Mouse (Mus musculus): ENCODE data around the gene Syn3.

Syn3 gene

DNA sequence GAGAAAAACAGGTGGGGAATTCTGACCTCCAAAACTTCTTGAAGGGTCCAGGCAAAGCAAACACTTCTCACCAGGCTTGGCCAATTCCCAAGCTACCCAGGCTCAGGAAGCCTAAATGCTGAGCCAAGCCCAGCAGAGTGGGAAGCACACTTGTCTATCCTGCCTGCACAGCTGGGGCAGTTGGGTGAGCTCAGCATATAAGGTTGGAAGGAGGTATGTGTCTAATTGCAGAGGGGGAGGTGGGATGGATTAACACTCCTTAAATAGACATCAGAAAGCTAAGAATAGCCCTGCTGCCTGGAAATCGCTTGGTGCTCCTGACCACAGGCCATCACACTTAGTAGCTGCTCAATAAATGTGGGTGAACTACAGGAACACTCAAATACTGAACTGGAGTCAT, 185.2 kb downstream of the Syn3 start:
- no peak for DNase-seq (ENCODE audit: low spot score in 2 of 2)

GRCm38 (mm10) chr10:86312976-86313375, 185.7 kb downstream of the Syn3 start:
- no peak for DNase-seq (ENCODE audit: low spot score in 2 of 2)

DNA sequence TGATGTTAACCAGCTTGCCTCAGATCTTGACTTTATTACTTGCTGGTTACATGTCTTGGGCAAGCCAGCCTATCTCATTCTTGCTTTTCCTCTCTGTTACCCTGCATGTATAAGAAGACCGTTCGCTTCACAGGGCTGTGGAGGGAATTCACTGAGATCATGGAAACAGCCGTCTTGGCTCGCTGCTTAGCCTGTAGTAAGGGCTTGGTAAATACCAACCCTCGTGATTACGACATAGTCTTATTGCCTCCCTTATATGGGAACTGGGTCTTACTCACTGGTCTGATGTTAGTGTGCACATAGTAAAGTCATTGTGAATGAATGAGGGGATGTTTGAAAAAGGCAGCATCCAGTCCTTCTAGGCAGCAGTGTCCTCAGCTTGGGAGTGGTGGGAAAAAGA, 188.2 kb downstream of the Syn3 start:
- DNase-seq (ENCODE audit: low spot score in 2 of 2): no peak

- DNase-seq (ENCODE audit: low spot score in 2 of 2): no peak
Observed at GRCm38 (mm10) chr10:86307235-86307634, 191.5 kb downstream of the Syn3 start.

DNA sequence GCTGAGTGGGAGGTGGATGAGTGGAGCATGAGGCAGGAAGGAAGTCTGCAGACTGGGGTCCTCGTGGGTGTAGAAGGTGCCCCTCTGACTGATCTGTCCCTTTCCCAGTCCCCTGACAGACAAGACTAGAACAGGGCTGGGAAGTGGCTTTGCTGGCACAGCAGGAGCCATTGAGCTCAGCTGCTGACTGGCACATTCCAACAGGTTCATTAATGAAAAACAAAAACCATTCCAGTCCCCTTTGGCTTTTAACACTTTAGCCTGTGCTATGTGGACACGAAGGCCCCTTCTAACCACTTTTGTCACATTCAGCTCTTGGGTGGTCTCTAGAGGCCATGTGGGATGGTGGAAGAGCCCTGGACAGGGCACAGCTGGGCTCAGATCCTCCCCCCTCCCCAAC, 194.1 kb downstream of the Syn3 start:
- DNase-seq (ENCODE audit: low spot score in 2 of 2): no peak

GRCm38 (mm10) chr10:86303495-86303876, 195.2 kb downstream of the Syn3 start:
- DNase-seq (ENCODE audit: low spot score in 2 of 2): no peak

DNA sequence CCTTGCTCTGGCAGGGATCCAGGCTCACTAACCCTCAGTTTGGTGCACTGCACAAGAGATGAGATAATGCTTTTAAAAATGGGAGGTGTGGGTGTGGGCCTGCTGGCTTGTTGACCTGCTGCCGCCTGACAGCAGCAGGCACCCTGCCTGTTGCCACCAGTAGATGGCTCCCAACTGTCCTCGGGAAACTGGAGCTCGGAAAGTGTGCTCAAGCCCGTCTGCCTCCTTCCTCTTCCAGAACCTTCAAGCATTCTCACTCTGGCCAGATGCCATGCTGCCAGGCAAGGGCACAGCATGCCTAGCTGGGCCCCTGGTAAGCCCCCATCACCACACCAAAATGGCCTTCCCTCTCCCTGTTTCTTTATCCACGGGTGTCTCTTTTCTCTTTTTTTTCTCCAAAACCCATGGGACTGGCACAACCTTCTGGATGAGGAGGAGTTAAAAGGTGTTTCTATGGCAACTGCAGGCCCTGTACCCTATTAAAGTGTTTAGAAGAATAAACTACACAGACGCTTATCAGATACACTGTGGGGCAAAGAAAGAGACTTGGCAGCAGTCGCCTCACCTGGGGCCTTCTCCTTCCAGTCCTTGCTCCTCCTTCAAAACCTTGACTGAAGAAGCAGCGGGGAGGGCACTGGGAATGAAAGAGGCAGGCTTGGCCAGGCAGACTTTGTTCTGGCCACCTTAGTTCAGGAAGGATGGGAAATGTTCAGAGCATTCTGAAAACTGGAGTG, 195.8 kb downstream of the Syn3 start:
- DNase-seq (ENCODE audit: low spot score in 2 of 2): peak; percentile 35 to 63

DNA sequence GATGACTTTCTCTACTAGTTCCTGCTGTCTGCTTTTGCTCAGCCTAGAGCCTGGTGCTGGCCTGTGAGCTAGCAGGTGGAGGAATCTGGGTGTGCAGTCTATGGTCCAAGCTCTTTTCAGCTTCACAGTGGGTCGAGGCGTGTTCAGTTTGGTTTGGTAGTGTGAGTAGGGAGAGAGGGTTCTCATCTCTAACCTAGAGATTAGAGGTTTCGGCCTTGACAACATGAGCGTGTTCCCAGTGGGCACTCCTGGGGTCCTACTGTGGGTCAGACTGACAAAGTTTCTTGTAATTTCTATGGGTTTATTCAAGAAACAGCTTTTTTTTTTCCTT, 196.4 kb downstream of the Syn3 start:
- no peak for DNase-seq (ENCODE audit: low spot score in 2 of 2)

DNA sequence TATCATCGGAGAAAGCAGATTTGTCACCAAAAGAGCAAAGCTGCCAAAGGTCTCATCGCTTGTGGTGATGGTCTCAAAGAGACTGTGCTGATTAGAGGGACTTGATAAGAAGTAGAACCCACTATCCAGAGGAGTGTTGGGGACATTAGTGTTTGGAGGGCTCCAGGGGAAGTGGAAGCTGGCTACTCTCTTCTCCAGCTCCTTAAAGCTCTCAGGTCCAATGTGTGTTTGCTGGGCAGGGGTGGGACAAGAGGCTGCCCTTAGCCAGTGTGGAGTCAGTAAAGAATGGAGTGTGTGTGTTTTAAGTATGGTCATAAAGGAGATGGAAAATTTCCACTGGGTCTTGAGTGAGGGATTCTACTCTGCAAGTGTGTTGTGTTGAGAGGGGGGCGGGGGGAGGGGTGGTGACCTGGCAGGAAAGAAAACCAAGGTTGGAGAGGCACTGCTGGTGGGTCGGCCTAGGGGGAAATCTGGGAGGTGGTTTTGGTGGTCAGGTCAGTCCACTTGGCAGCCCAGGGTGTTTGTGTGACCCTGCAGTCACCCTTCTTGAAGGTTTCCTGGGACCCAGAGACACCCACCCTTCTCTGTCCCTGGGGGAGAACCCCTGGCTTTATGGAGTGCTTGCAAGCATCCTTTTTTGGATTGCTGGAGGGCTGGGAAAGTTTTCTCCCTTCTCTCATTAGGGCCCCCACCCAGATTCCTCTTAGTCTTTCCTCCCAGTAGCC, 196.9 kb downstream of the Syn3 start:
- no peak for DNase-seq (ENCODE audit: low spot score in 2 of 2)

- no peak for DNase-seq (ENCODE audit: low spot score in 2 of 2)
Observed at GRCm38 (mm10) chr10:86301117-86301490, 197.6 kb downstream of the Syn3 start.

GRCm38 (mm10) chr10:86300293-86301116, 198.2 kb downstream of the Syn3 start, which contains the start of gene Timp3:
TSS of gene Timp3 (plus strand) at chr10:86300372.
- peak in 1 of 2 experiments; percentile 63 for DNase-seq (ENCODE audit: low spot score in 2 of 2)

- no peak for DNase-seq (ENCODE audit: low spot score in 2 of 2)
Observed at GRCm38 (mm10) chr10:86299795-86300194, 198.9 kb downstream of the Syn3 start.

- no peak for DNase-seq (ENCODE audit: low spot score in 2 of 2)
Observed at GRCm38 (mm10) chr10:86298326-86298725, 200.4 kb downstream of the Syn3 start.

DNA sequence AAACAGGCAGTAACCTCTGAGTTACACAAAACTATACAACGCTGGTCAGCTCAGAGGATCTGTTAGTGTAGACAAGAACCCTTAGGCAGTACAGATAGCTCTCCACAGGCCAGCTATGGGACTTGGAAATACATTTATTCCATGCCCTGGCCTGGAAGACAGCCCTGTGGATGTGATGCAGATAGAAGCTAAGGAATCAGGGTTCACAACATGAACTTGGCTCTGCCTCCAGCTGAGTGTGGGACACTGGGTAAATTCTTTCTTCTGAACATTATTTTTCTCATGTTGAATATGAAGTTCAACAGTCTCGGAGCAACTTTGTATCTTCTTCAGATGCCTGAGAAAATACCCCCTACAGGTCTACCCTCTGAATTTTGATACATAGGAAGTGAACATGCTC, 201.4 kb downstream of the Syn3 start:
- no peak for DNase-seq (ENCODE audit: low spot score in 2 of 2)

DNA sequence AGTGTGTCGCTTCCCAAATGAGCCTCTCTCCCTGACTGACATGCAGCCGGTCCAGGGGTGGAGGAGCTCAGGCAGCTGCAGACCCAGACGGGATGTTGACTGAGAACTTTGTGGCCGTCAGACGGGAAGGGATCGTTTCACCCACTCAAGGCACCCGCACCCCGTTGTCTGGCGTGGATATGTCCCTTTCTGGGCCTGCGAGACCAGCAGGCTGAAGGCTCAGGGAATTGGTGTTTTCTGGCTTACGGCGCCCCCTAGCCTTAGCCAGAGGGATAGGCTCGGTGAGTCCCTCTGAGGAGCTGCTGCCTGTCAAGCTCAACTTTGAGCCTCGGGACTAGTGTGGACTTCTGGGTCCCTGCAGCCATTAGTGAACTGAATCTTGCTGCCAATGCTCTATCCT, 202.6 kb downstream of the Syn3 start:
- DNase-seq (ENCODE audit: low spot score in 2 of 2): peak; percentile 58 to 82

DNA sequence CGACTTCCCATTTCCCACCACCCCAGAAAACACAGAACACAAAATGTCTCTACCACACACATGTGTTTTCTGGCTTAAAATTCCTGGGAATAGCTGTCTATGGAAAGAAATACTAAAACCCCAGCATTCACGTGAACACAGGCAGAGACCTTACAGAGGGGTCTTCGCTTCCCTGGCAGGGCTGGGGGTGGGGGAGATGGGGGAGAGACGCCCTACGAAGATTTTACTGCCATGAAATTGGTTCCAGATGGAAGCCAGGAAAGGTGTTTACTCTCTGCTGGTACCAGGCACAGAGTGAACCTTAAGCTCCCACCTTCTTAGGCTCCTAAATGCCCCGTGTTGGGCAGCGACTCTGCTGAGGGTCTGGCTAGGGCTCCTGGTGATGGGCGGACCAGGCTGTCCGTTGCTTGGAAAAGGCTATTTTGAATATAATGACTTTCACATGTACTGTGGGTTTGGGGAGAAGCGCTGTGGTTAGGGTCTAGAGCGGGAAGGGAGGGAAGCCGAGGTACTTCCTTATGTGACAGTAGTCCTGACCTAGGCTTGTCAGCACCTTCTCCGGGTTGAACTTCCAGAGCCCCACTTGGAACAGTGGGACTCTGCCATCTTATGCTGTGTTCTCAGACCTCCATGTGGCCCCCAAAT, 203.1 kb downstream of the Syn3 start:
- DNase-seq (ENCODE audit: low spot score in 2 of 2): no peak

GRCm38 (mm10) chr10:86294599-86295365, 203.9 kb downstream of the Syn3 start:
- no peak for DNase-seq (ENCODE audit: low spot score in 2 of 2)

DNA sequence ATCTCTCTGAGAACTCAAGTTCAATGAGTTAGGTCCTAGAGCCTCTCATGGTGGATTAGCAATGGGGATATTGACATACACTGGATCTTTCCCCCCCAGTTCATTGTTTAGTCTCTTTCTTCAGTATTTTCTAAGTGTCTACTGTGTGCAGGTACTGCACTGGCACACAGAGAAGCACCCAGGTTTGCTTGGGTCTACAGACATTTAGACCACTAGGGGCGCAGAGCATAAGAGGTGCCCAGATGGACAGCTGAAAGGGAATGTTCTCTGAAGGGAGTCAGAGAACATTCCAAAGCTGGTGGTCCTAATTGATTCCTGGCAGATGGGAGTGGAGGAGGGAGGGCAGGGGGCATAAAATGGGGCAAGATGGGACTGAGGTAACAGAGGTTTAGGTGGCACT, 204.8 kb downstream of the Syn3 start:
- no peak for DNase-seq (ENCODE audit: low spot score in 2 of 2)

GRCm38 (mm10) chr10:86290109-86290771, 208.5 kb downstream of the Syn3 start:
- no peak for DNase-seq (ENCODE audit: low spot score in 2 of 2)

- no peak for DNase-seq (ENCODE audit: low spot score in 2 of 2)
Observed at GRCm38 (mm10) chr10:86286508-86286907, 212.2 kb downstream of the Syn3 start.

DNA sequence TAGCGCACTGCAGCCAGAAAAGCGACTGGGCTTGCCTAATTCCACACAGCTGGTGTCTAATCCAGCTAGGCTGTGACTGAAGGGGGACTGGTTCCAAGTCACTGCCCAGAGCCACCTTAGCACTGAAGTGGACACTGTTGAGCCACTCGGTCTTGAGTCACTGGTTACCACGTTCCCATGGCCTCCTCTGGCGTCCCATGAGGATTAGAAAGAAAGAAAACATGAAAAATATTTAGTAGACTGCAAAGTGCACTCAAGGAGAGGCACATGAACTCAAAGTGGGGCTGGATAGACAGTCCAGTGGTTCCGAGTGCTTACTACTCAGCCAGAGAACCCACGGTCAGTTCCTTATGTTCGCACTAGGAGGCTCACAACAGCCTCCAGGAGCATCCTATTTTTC, 217.5 kb downstream of the Syn3 start:
- no peak for DNase-seq (ENCODE audit: low spot score in 2 of 2)
